Mouse (Mus musculus): ENCODE data around the gene Lcmt1. TPM values are rescaled to one million over a fixed set of nuclear protein-coding genes. Genes with fewer than 3 reads are reported as not detected.

The Lcmt1 gene
- polyA plus RNA-seq, 1 experiment from 2014 or later, result 36.2 TPM

GRCm38 (mm10) chr7:123327909-123328308 lies 41.7 kb upstream of the Lcmt1 start:
- H3K9me3 ChIP-seq (ENCODE audit: control insufficient read depth), result no peaks in the 10 kb centered on the region
- H3K4me1 ChIP-seq (replicated peaks; ENCODE audit: control insufficient read depth, insufficient read depth, low read length), result no peaks in the 10 kb centered on the region
- WGBS, result 77% methylated on average over 4 of the region's 4 CpGs
- no peak overlapping the region for H3K27ac ChIP-seq (ENCODE audit: low read depth, low read length)
- ATAC-seq, result no peak
- no peaks in the 10 kb centered on the region for H3K27me3 ChIP-seq (replicated peaks; ENCODE audit: control insufficient read depth, insufficient read depth, low read length)
- no peak overlapping the region for H3K4me2 ChIP-seq (replicated peaks; ENCODE audit: low read depth)
- no peak overlapping the region for H3K4me3 ChIP-seq (ENCODE audit: low read depth, low read length)
- H3K9ac ChIP-seq (ENCODE audit: low read depth, low read length), result no peak overlapping the region
- peaks cover 42% of the 10 kb centered on the region for H3K36me3 ChIP-seq (ENCODE audit: control insufficient read depth, insufficient read depth)
- no peak for TF ChIP-seq CTCF (IDR thresholded peaks at IDR 0.05; ENCODE audit: low read depth)

GRCm38 (mm10) chr7:123330506-123330905 lies 39.1 kb upstream of the Lcmt1 start:
- H3K9ac ChIP-seq (ENCODE audit: low read depth, low read length), result no peak overlapping the region
- no peak overlapping the region for H3K27ac ChIP-seq (ENCODE audit: low read depth, low read length)
- TF ChIP-seq CTCF (IDR thresholded peaks at IDR 0.05; ENCODE audit: low read depth), result no peak
- WGBS, result 86% methylated on average over 9 of the region's 9 CpGs
- peaks cover 28% of the 10 kb centered on the region for H3K36me3 ChIP-seq (ENCODE audit: control insufficient read depth, insufficient read depth)
- no peaks in the 10 kb centered on the region for H3K4me1 ChIP-seq (replicated peaks; ENCODE audit: control insufficient read depth, insufficient read depth, low read length)
- H3K4me3 ChIP-seq (ENCODE audit: low read depth, low read length), result no peak overlapping the region
- no peaks in the 10 kb centered on the region for H3K9me3 ChIP-seq (ENCODE audit: control insufficient read depth)
- H3K27me3 ChIP-seq (replicated peaks; ENCODE audit: control insufficient read depth, insufficient read depth, low read length), result no peaks in the 10 kb centered on the region
- no peak overlapping the region for H3K4me2 ChIP-seq (replicated peaks; ENCODE audit: low read depth)
- no peak for ATAC-seq

- Histone ChIP-seq H3K36me3 (ENCODE audit: control insufficient read depth, insufficient read depth) (0 out of 2 replicates have a peak, but pooled peaks cover 6% of the 10 kb centered on the region), H3K4me2 (replicated peaks; ENCODE audit: low read depth) (no peak overlapping the region), H3K4me1 (replicated peaks; ENCODE audit: control insufficient read depth, insufficient read depth, low read length) (0 out of 2 replicates have a peak, but pooled peaks cover 3% of the 10 kb centered on the region), H3K9ac (ENCODE audit: low read depth, low read length) (no peak overlapping the region), H3K27me3 (replicated peaks; ENCODE audit: control insufficient read depth, insufficient read depth, low read length) (no peaks in the 10 kb centered on the region), H3K27ac (ENCODE audit: low read depth, low read length) (peak overlapping the region; percentile 57; the same call in 1 of the 2 replicates), H3K4me3 (ENCODE audit: low read depth, low read length) (no peak overlapping the region), H3K9me3 (ENCODE audit: control insufficient read depth) (no peaks in the 10 kb centered on the region)
- ATAC-seq, result peak; percentile 39; the same call in 1 of the 2 replicates
- 32% methylated on average over 1 of the region's 1 CpGs for WGBS
- no peak for TF ChIP-seq CTCF (IDR thresholded peaks at IDR 0.05; ENCODE audit: low read depth)
Observed at GRCm38 (mm10) chr7:123336322-123336721, 33.3 kb upstream of the Lcmt1 start.

GRCm38 (mm10) chr7:123338351-123338750 lies 31.2 kb upstream of the Lcmt1 start:
- Histone ChIP-seq H3K9me3 (ENCODE audit: control insufficient read depth) (no peaks in the 10 kb centered on the region), H3K4me1 (replicated peaks; ENCODE audit: control insufficient read depth, insufficient read depth, low read length) (0 out of 2 replicates have a peak, but pooled peaks cover 3% of the 10 kb centered on the region), H3K4me3 (ENCODE audit: low read depth, low read length) (no peak overlapping the region), H3K9ac (ENCODE audit: low read depth, low read length) (no peak overlapping the region), H3K27ac (ENCODE audit: low read depth, low read length) (no peak overlapping the region), H3K27me3 (replicated peaks; ENCODE audit: control insufficient read depth, insufficient read depth, low read length) (no peaks in the 10 kb centered on the region), H3K36me3 (ENCODE audit: control insufficient read depth, insufficient read depth) (no peaks in the 10 kb centered on the region), H3K4me2 (replicated peaks; ENCODE audit: low read depth) (no peak overlapping the region)
- 55% methylated on average over 8 of the region's 8 CpGs for WGBS
- TF ChIP-seq CTCF (IDR thresholded peaks at IDR 0.05; ENCODE audit: low read depth), result peak; percentile 48
- ATAC-seq, result no peak

GRCm38 (mm10) chr7:123341896-123342295 lies 27.7 kb upstream of the Lcmt1 start:
- Histone ChIP-seq H3K4me1 (replicated peaks; ENCODE audit: control insufficient read depth, insufficient read depth, low read length) (peaks cover 24% of the 10 kb centered on the region), H3K4me2 (replicated peaks; ENCODE audit: low read depth) (no peak overlapping the region), H3K9ac (ENCODE audit: low read depth, low read length) (no peak overlapping the region), H3K27ac (ENCODE audit: low read depth, low read length) (no peak overlapping the region), H3K27me3 (replicated peaks; ENCODE audit: control insufficient read depth, insufficient read depth, low read length) (no peaks in the 10 kb centered on the region), H3K9me3 (ENCODE audit: control insufficient read depth) (no peaks in the 10 kb centered on the region), H3K36me3 (ENCODE audit: control insufficient read depth, insufficient read depth) (no peaks in the 10 kb centered on the region), H3K4me3 (ENCODE audit: low read depth, low read length) (no peak overlapping the region)
- ATAC-seq, result no peak
- TF ChIP-seq CTCF (IDR thresholded peaks at IDR 0.05; ENCODE audit: low read depth), result no peak
- WGBS, result 61% methylated on average over 5 of the region's 5 CpGs

- TF ChIP-seq CTCF (IDR thresholded peaks at IDR 0.05; ENCODE audit: low read depth), result no peak
- peak; percentile 79 for ATAC-seq
- no peak overlapping the region for H3K9ac ChIP-seq (ENCODE audit: low read depth, low read length)
- H3K9me3 ChIP-seq (ENCODE audit: control insufficient read depth), result no peaks in the 10 kb centered on the region
- no peaks in the 10 kb centered on the region for H3K27me3 ChIP-seq (replicated peaks; ENCODE audit: control insufficient read depth, insufficient read depth, low read length)
- no peak overlapping the region for H3K4me3 ChIP-seq (ENCODE audit: low read depth, low read length)
- 59% methylated on average over 5 of the region's 5 CpGs for WGBS
- H3K4me2 ChIP-seq (replicated peaks; ENCODE audit: low read depth), result no peak overlapping the region; the same call in 1 of the 2 replicates
- H3K27ac ChIP-seq (ENCODE audit: low read depth, low read length), result no peak overlapping the region
- H3K36me3 ChIP-seq (ENCODE audit: control insufficient read depth, insufficient read depth), result no peaks in the 10 kb centered on the region
- peaks cover 27% of the 10 kb centered on the region for H3K4me1 ChIP-seq (replicated peaks; ENCODE audit: control insufficient read depth, insufficient read depth, low read length)
Observed at GRCm38 (mm10) chr7:123344079-123344780, 25.4 kb upstream of the Lcmt1 start.
